Mouse (Mus musculus) myocyte (in vitro differentiated cells): ENCODE data around the gene Ccdc65. TPM values are rescaled to one million over a fixed set of nuclear protein-coding genes. Genes with fewer than 3 reads are reported as not detected.

ENCODE experiments used
- H3K27me3 ChIP-seq: one replicate; pipeline ENCODE4 v1.6.1; 2011; ENCODE audit not compliant: control insufficient read depth, insufficient read depth, insufficient read length
- H3K36me3 ChIP-seq: one replicate; pipeline ENCODE4 v1.6.1; 2011; ENCODE audit not compliant: control insufficient read depth, insufficient read depth
- H3K4me2 ChIP-seq: one replicate; pipeline ENCODE4 v1.6.1; 2011; ENCODE audit warnings: low read depth, control low read depth
- H3K4me3 ChIP-seq: one replicate; pipeline ENCODE4 v1.5.1; 2011; ENCODE audit warnings: mild to moderate bottlenecking, control low read depth, moderate library complexity
- H3K79me2 ChIP-seq: one replicate; pipeline ENCODE4 v1.6.1; 2011; ENCODE audit not compliant: control insufficient read depth, insufficient read depth
- H3ac ChIP-seq: one replicate; pipeline ENCODE4 v1.6.1; 2011; ENCODE audit not compliant: control insufficient read depth, insufficient read length
- CEBPB ChIP-seq: IDR thresholded peaks from 2 replicates; pipeline ENCODE4 v1.6.1; 2011; ENCODE audit warnings: mild to moderate bottlenecking, moderate library complexity; ENCODE audit not compliant: poor library complexity, insufficient read depth, severe bottlenecking
- E2F4 ChIP-seq: IDR thresholded peaks from one replicate; pipeline ENCODE4 v1.6.1; 2011; ENCODE audit warnings: mild to moderate bottlenecking, control low read depth, moderate library complexity; ENCODE audit not compliant: insufficient read depth
- MAX ChIP-seq: IDR thresholded peaks from one replicate; pipeline ENCODE4 v1.6.1; 2011; ENCODE audit warnings: low read depth, mild to moderate bottlenecking, control low read depth
- MYOD1 ChIP-seq, 3 experiments: IDR thresholded peaks; one replicate each; pipeline ENCODE4 v1.6.1; 2011; ENCODE audit warnings: control low read depth in 2 of 3, low read depth in 2 of 3, mild to moderate bottlenecking in 2 of 3, moderate library complexity in 1 of 3; ENCODE audit not compliant: insufficient read length in 2 of 3, control insufficient read depth in 1 of 3
- MYOG ChIP-seq, 3 experiments: IDR thresholded peaks; one replicate each; pipeline ENCODE4 v1.6.1; 2011; ENCODE audit warnings: control low read depth in 2 of 3, low read depth in 2 of 3, mild to moderate bottlenecking in 2 of 3; ENCODE audit not compliant: insufficient read length in 2 of 3, control insufficient read depth in 1 of 3, insufficient read depth in 1 of 3
- POLR2A ChIP-seq: IDR thresholded peaks from one replicate; pipeline ENCODE4 v1.6.1; 2011; ENCODE audit warnings: low read depth, mild to moderate bottlenecking, control low read depth, moderate library complexity; ENCODE audit not compliant: insufficient read length
- POLR2AphosphoS2 ChIP-seq: IDR thresholded peaks from one replicate; pipeline ENCODE4 v1.6.1; 2011; ENCODE audit warnings: low read depth, control low read depth; ENCODE audit not compliant: insufficient read length
- REST ChIP-seq: IDR thresholded peaks from one replicate; pipeline ENCODE4 v1.6.1; 2011; ENCODE audit warnings: mild to moderate bottlenecking, control low read depth, moderate library complexity; ENCODE audit not compliant: insufficient read depth, insufficient read length
- SRF ChIP-seq: IDR thresholded peaks from one replicate; pipeline ENCODE4 v1.6.1; 2011; ENCODE audit warnings: low read depth; ENCODE audit not compliant: control insufficient read depth, insufficient read length
- TCF12 ChIP-seq: IDR thresholded peaks from one replicate; pipeline ENCODE4 v1.6.1; 2011; ENCODE audit warnings: mild to moderate bottlenecking, control low read depth; ENCODE audit not compliant: poor library complexity, insufficient read depth, severe bottlenecking
- TCF3 ChIP-seq: IDR thresholded peaks from one replicate; pipeline ENCODE4 v1.6.1; 2011; ENCODE audit warnings: low read depth, control low read depth; ENCODE audit not compliant: insufficient read length
- USF1 ChIP-seq: IDR thresholded peaks from one replicate; pipeline ENCODE4 v1.6.1; 2011; ENCODE audit warnings: low read depth, mild to moderate bottlenecking, control low read depth, moderate library complexity
- polyA plus RNA-seq: library from polyadenylated mRNA; unstranded; fragments of >200 nt; fragmentation: generic; extraction: Trizol; gene quantifications from one replicate; pipeline ENCODE4 v1.2.1, GENCODE M21; 2012; ENCODE audit warnings: missing spikeins

Ccdc65 gene
- polyA plus RNA-seq, 1 experiment, result 2.4 TPM

GRCm38 (mm10) chr15:98724441-98724840 is 16.4 kb downstream of the Ccdc65 start:
- Histone ChIP-seq H3K4me2 (no peak overlapping the region), H3K36me3 (no peaks in the 10 kb centered on the region), H3K27me3 (no peaks in the 10 kb centered on the region), H3ac (no peak overlapping the region), H3K4me3 (no peak overlapping the region), H3K79me2 (no peaks in the 10 kb centered on the region)
- TF ChIP-seq TCF12 (no peak), MYOG (IDR thresholded peaks at IDR 0.05; ENCODE audit: control insufficient read depth in 1 of 3, insufficient read depth in 1 of 3, insufficient read length in 2 of 3, low read depth in 2 of 3) (no peak), POLR2A (no peak), CEBPB (no peak), TCF3 (no peak), POLR2AphosphoS2 (no peak), MYOD1 (IDR thresholded peaks at IDR 0.05; ENCODE audit: control insufficient read depth in 1 of 3, insufficient read length in 2 of 3, low read depth in 2 of 3) (no peak), REST (no peak), E2F4 (no peak)

GRCm38 (mm10) chr15:98726079-98726478 is 18.1 kb downstream of the Ccdc65 start:
- no peaks in the 10 kb centered on the region for H3K79me2 ChIP-seq
- H3K36me3 ChIP-seq, result no peaks in the 10 kb centered on the region
- H3K4me2 ChIP-seq, result no peak overlapping the region
- no peak overlapping the region for H3ac ChIP-seq
- TF ChIP-seq REST (no peak), E2F4 (no peak), CEBPB (no peak), MYOG (IDR thresholded peaks at IDR 0.05; ENCODE audit: control insufficient read depth in 1 of 3, insufficient read depth in 1 of 3, insufficient read length in 2 of 3, low read depth in 2 of 3) (no peak), TCF3 (no peak), SRF (no peak), MAX (no peak), POLR2AphosphoS2 (no peak), POLR2A (no peak), TCF12 (no peak), USF1 (no peak), MYOD1 (IDR thresholded peaks at IDR 0.05; ENCODE audit: control insufficient read depth in 1 of 3, insufficient read length in 2 of 3, low read depth in 2 of 3) (no peak)
- no peak overlapping the region for H3K4me3 ChIP-seq
- H3K27me3 ChIP-seq, result no peaks in the 10 kb centered on the region

DNA sequence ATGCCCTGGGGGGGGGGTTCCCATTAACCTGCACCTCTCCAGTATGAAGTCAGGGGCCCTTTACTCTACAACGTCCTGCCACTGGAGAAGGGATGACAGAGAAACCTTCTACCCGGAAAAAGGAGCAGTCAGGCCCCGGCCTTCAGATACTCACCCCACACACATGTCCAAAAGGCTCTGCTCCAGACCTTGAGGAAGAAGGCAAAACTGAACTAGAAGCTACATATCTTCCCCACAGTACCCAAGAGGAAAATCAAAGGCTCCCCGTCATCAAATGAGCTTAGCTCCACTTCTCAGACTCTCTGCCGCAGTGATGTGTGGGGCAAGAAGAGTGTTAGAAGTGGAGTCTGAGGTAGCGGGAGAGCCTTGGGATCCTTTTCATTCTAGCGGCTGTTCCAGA is 18.7 kb downstream of the Ccdc65 start:
- no peaks in the 10 kb centered on the region for H3K36me3 ChIP-seq
- peak overlapping the region; percentile 50 for H3K4me3 ChIP-seq
- TF ChIP-seq TCF12 (no peak), POLR2AphosphoS2 (no peak), MYOD1 (IDR thresholded peaks at IDR 0.05; ENCODE audit: control insufficient read depth in 1 of 3, insufficient read length in 2 of 3, low read depth in 2 of 3) (no peak)
- no peaks in the 10 kb centered on the region for H3K27me3 ChIP-seq
- H3K4me2 ChIP-seq, result peak overlapping the region; percentile 100
- H3K79me2 ChIP-seq, result no peaks in the 10 kb centered on the region
- no peak overlapping the region for H3ac ChIP-seq

- Histone ChIP-seq H3K36me3 (no peaks in the 10 kb centered on the region), H3K4me3 (peak within 1 kb of the TSS; percentile 50), H3ac (peak within 1 kb of the TSS; percentile 17), H3K4me2 (peak within 1 kb of the TSS; percentile 100), H3K79me2 (no peaks in the 10 kb centered on the region), H3K27me3 (no peaks in the 10 kb centered on the region)
- no peak for TF ChIP-seq CEBPB
- TF ChIP-seq MAX, result peak; percentile 72
- TF ChIP-seq MYOG (IDR thresholded peaks at IDR 0.05; ENCODE audit: control insufficient read depth in 1 of 3, insufficient read depth in 1 of 3, insufficient read length in 2 of 3, low read depth in 2 of 3), result peak in 1 of 3 experiments; percentile 33
- TF ChIP-seq SRF, result no peak
- no peak for TF ChIP-seq MYOD1 (IDR thresholded peaks at IDR 0.05; ENCODE audit: control insufficient read depth in 1 of 3, insufficient read length in 2 of 3, low read depth in 2 of 3)
- peak; percentile 81 for TF ChIP-seq POLR2A
- no peak for TF ChIP-seq E2F4
- no peak for TF ChIP-seq TCF12
- no peak for TF ChIP-seq TCF3
- TF ChIP-seq USF1, result peak; percentile 78
- peak; percentile 89 for TF ChIP-seq POLR2AphosphoS2
- no peak for TF ChIP-seq REST
These were observed 19.7 kb downstream of the Ccdc65 start, which contains the start of gene Fkbp11 for GRCm38 (mm10) chr15:98727443-98728321. Gene Fkbp11, minus strand, starts transcription at chr15:98728198.

DNA sequence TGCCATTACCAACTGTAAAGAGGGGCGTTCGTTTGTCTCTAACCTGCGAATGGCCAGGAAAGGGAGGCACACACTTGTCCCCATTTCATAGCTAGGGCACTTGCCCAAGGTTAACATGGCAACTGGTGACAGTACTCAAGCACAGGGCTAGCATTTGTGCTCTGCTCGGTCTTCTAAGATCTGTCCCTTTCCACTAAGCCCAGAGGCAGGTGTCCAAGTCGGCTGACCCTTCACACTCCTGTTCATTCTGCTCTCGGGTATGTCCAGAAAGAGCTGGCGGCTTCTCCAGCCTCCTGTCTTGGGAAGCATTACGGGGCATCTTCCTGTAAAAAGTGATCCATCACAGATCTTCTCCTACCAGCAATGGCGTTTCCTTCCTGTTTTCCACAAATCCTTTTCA is 20.4 kb downstream of the Ccdc65 start:
- Histone ChIP-seq H3K4me3 (peak overlapping the region; percentile 50), H3K79me2 (no peaks in the 10 kb centered on the region), H3K4me2 (peak overlapping the region; percentile 100)

More for the DNA sequence above, 20.4 kb downstream of the Ccdc65 start:
- H3ac ChIP-seq, result no peak overlapping the region
- no peaks in the 10 kb centered on the region for H3K36me3 ChIP-seq
- TF ChIP-seq MYOD1 (IDR thresholded peaks at IDR 0.05; ENCODE audit: control insufficient read depth in 1 of 3, insufficient read length in 2 of 3, low read depth in 2 of 3), result no peak
- no peak for TF ChIP-seq REST
- TF ChIP-seq POLR2AphosphoS2, result no peak
- no peak for TF ChIP-seq TCF12
- TF ChIP-seq TCF3, result no peak
- no peaks in the 10 kb centered on the region for H3K27me3 ChIP-seq
